ENCODE assay signal across 16 mouse cellular contexts in the genomic region with DNA sequence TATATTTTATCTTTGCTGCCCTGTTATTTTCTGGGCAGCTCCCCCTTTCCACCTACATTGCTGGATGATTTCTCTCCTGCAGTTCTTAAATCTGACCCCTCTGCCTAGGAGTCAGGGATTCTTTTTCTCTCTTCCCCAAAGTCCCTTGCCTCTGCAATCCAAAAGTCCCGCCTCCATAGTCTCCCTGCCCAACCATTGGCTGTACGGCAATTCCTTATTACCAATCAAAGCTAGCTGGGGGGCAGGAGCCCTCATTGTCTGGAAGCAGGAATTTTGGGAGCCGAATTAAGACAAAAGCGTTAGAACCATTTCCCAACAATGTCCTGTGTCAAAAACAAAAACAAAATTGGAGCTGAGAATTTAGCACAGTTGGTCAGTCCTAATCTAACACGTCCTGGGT. TPM values are rescaled to one million over a fixed set of nuclear protein-coding genes. Genes with fewer than 3 reads are reported as not detected.
DNase-seq lines count a peak whose midpoint lies in the region; ATAC-seq and TF ChIP-seq lines count a peak whose summit lies in the region.
"Had no signal": no experiment of that assay in that cellular context is flagged by ENCODE, and none has a peak within 500 bp of the region (broad histone marks: within the 10 kb centered on the region; RNA-seq: fewer than 3 reads in every experiment).

No protein-coding gene starts in this region.

- H3K4me2 ChIP-seq in midbrain, embryonic 11.5 days = no peak overlapping the region
- H3K4me2 ChIP-seq in forebrain, postnatal 0 days (ENCODE audit: low read depth) = no peak overlapping the region
- H3K4me2 ChIP-seq: liver, embryonic 15.5 days had no signal

- H3K4me3 ChIP-seq in midbrain, embryonic 11.5 days (ENCODE audit: low read depth, low read length) = no peak overlapping the region
- H3K4me3 ChIP-seq in midbrain, embryonic 10.5 days = no peak overlapping the region
- peak overlapping the region in 1 of 2 experiments; percentile 45; a peak in 2 of 4 replicates for H3K4me3 ChIP-seq in ES-E14 (ENCODE audit: insufficient read depth in 1 of 2, low read depth in 1 of 2, low read length in 2 of 2, poor library complexity in 1 of 2, severe bottlenecking in 1 of 2)
- no peak overlapping the region for H3K4me3 ChIP-seq in forebrain, postnatal 0 days (ENCODE audit: low read depth, low read length)
- H3K4me3 ChIP-seq in kidney, adult 2 months (ENCODE audit: insufficient read depth, low read depth, low read length) = no peak overlapping the region
- H3K4me3 ChIP-seq: liver, embryonic 15.5 days; myocyte had no signal

- ATAC-seq in midbrain, embryonic 11.5 days (ENCODE audit: low FRiP score) = no peak
- peak; percentile 78; the same call in 1 of the 2 replicates for ATAC-seq in forebrain, postnatal 0 days
- no peak for ATAC-seq in granulocyte monocyte progenitor cell, adult 5-6 weeks (replicated peaks; ENCODE audit: poor library complexity, severe bottlenecking)
- ATAC-seq: inflammation-experienced regulatory T-cells, adult 6 months had no signal

- no peaks in the 10 kb centered on the region for H3K36me3 ChIP-seq in midbrain, embryonic 11.5 days (ENCODE audit: control insufficient read depth, insufficient read depth, low read length)
- H3K36me3 ChIP-seq in midbrain, embryonic 10.5 days = no peaks in the 10 kb centered on the region
- no peaks in the 10 kb centered on the region for H3K36me3 ChIP-seq in ES-E14 (ENCODE audit: control insufficient read depth, insufficient read depth, low read length, poor library complexity, severe bottlenecking)
- H3K36me3 ChIP-seq in forebrain, postnatal 0 days (ENCODE audit: insufficient read depth) = no peaks in the 10 kb centered on the region
- no peaks in the 10 kb centered on the region for H3K36me3 ChIP-seq in kidney, adult 2 months (ENCODE audit: control insufficient read depth, insufficient read depth, low read length)
- H3K36me3 ChIP-seq: liver, embryonic 15.5 days had no signal

- no peak overlapping the region for H3K9ac ChIP-seq in midbrain, embryonic 11.5 days (ENCODE audit: low read length)
- H3K9ac ChIP-seq in ES-E14 (ENCODE audit: insufficient read depth, low read depth, low read length, poor library complexity, severe bottlenecking) = no peak overlapping the region; the same call in 1 of the 2 replicates
- no peak overlapping the region for H3K9ac ChIP-seq in forebrain, postnatal 0 days
- H3K9ac ChIP-seq: liver, embryonic 15.5 days had no signal

- no peaks in the 10 kb centered on the region for H3K9me3 ChIP-seq in midbrain, embryonic 11.5 days (ENCODE audit: control insufficient read depth, low read length)
- no peaks in the 10 kb centered on the region for H3K9me3 ChIP-seq in midbrain, embryonic 10.5 days (replicated peaks)
- H3K9me3 ChIP-seq in ES-E14 (ENCODE audit: control insufficient read depth, insufficient read depth, low read depth, low read length) = no peaks in the 10 kb centered on the region
- H3K9me3 ChIP-seq in forebrain, postnatal 0 days (ENCODE audit: low read length) = no peaks in the 10 kb centered on the region
- H3K9me3 ChIP-seq: liver, embryonic 15.5 days had no signal

- 42% methylated on average over 5 of the region's 5 CpGs for WGBS in midbrain, embryonic 11.5 days
- WGBS in midbrain, embryonic 10.5 days = 38% methylated on average over 5 of the region's 5 CpGs
- 37% methylated on average over 5 of the region's 5 CpGs for WGBS in forebrain, postnatal 0 days
- WGBS in kidney, adult 2 months = 53% methylated on average over 5 of the region's 5 CpGs

- no peaks in the 10 kb centered on the region for H3K27me3 ChIP-seq in midbrain, embryonic 11.5 days (ENCODE audit: control insufficient read depth, insufficient read depth, low read length)
- H3K27me3 ChIP-seq in midbrain, embryonic 10.5 days (ENCODE audit: low read depth, poor library complexity, severe bottlenecking) = no peaks in the 10 kb centered on the region
- H3K27me3 ChIP-seq in forebrain, postnatal 0 days (ENCODE audit: insufficient read depth, low read length) = no peaks in the 10 kb centered on the region
- H3K27me3 ChIP-seq in kidney, adult 2 months (replicated peaks; ENCODE audit: control insufficient read depth, insufficient read depth, low read length) = no peaks in the 10 kb centered on the region
- H3K27me3 ChIP-seq: liver, embryonic 15.5 days had no signal

- in situ Hi-C loops in ES-E14 (cut with MboI; ENCODE audit: low sequenced_read_pairs in 2 of 2, unreplicated experiment in 2 of 2) = no loop called here

- H3K4me1 ChIP-seq in midbrain, embryonic 11.5 days (ENCODE audit: control insufficient read depth, insufficient read depth, low read length) = no peaks in the 10 kb centered on the region
- H3K4me1 ChIP-seq in midbrain, embryonic 10.5 days = no peaks in the 10 kb centered on the region
- peaks cover 2 to 4% of the 10 kb centered on the region in 2 experiments; a peak in 2 of 4 replicates for H3K4me1 ChIP-seq in ES-E14 (ENCODE audit: control insufficient read depth in 2 of 2, insufficient read depth in 2 of 2, low read length in 2 of 2, poor library complexity in 1 of 2)
- H3K4me1 ChIP-seq in forebrain, postnatal 0 days (ENCODE audit: insufficient read depth) = no peaks in the 10 kb centered on the region
- H3K4me1 ChIP-seq in kidney, adult 2 months (ENCODE audit: control insufficient read depth, insufficient read depth, low read length) = no peaks in the 10 kb centered on the region

- no peak for TF ChIP-seq POLR2A in brain, embryonic 14.5 days (IDR thresholded peaks at IDR 0.05; ENCODE audit: borderline replicate concordance, extremely low read depth, insufficient read depth, insufficient read length, poor library complexity, severe bottlenecking)
- no peak for TF ChIP-seq POLR2A in kidney, adult 2 months (IDR thresholded peaks at IDR 0.05; ENCODE audit: low read depth, low read length)

- DNase-seq in midbrain, embryonic 11.5 days (ENCODE audit: low spot score, missing footprints) = peak; percentile 41
- DNase-seq in midbrain, embryonic 10.5 days (ENCODE audit: low spot score) = no peak
- peak; percentile 63 for DNase-seq in ES-E14 (ENCODE audit: low read depth, low spot score)
- peak; percentile 73 for DNase-seq in brain, embryonic 14.5 days (ENCODE audit: low read depth)
- peak; percentile 26 for DNase-seq in forebrain, postnatal 0 days
- DNase-seq in kidney, adult 2 months = no peak
- no peak for DNase-seq in ovary, postnatal 36 days (ENCODE audit: low spot score)
- DNase-seq: adrenal gland, postnatal 10 days; cerebellum, postnatal 25 days; gastrocnemius, postnatal 36 days; kidney, postnatal 25 days; spleen, adult 18-20 months had no signal

- no peak for TF ChIP-seq CTCF in brain, embryonic 14.5 days (IDR thresholded peaks at IDR 0.05; ENCODE audit: borderline replicate concordance, extremely low read depth, insufficient read depth, insufficient read length)
- TF ChIP-seq CTCF in forebrain, postnatal 0 days (IDR thresholded peaks at IDR 0.05; ENCODE audit: low read depth) = no peak
- TF ChIP-seq CTCF in kidney, adult 2 months (conservative IDR thresholded peaks at IDR 0.05; ENCODE audit: insufficient read depth, insufficient read length, low read depth, low read length) = no peak

- no peak overlapping the region for H3K27ac ChIP-seq in midbrain, embryonic 11.5 days (ENCODE audit: low read depth, low read length)
- H3K27ac ChIP-seq in midbrain, embryonic 10.5 days (replicated peaks) = no peak overlapping the region
- no peak overlapping the region for H3K27ac ChIP-seq in ES-E14 (ENCODE audit: insufficient read depth, low read depth, low read length, poor library complexity, severe bottlenecking)
- H3K27ac ChIP-seq in forebrain, postnatal 0 days (ENCODE audit: low read depth, low read length) = no peak overlapping the region
- no peak overlapping the region for H3K27ac ChIP-seq in kidney, adult 2 months (ENCODE audit: insufficient read depth, low read depth, low read length)
- H3K27ac ChIP-seq: liver, embryonic 15.5 days had no signal

TF ChIP-seq in ES-E14, 5 proteins besides CTCF, POLR2A, EP300 and RAD21:
- TF ChIP-seq CHD2 (IDR thresholded peaks at IDR 0.05; ENCODE audit: low read depth, low read length) (peak; percentile 60; the same call in 1 of the 2 replicates), MAFK (IDR thresholded peaks at IDR 0.05; ENCODE audit: insufficient read depth, low read depth, low read length) (no peak)
TF ChIP-seq in ES-E14: peak in this region for 1.

RNA-seq across cellular contexts. Expression of gene Kif11, which starts 13.7 kb away (rescaled TPM):
- 97.6 and 114 TPM in 2 replicates for polyA plus RNA-seq in midbrain, embryonic 11.5 days (2014; fragmentation: Nextera tagmentation; extraction: Ambion mirVana)
- polyA plus RNA-seq in midbrain, embryonic 10.5 days (2016; fragmentation: Nextera tagmentation; extraction: Ambion mirVana) = 92.7 and 92.9 TPM in 2 replicates
- 49.9 and 59.4 TPM in 2 replicates for total RNA-seq in ES-E14 (2012; rRNA removed)
- 18.5 and 28.8 TPM in 2 replicates for polyA plus RNA-seq in brain, embryonic 14.5 days (2012; rRNA removed)
- total RNA-seq in forebrain, postnatal 0 days (2014; rRNA removed) = 9.1 and 15.2 TPM in 2 replicates
- polyA plus RNA-seq in forebrain, postnatal 0 days (2015; fragmentation: Nextera tagmentation; extraction: Ambion mirVana) = 5.4 and 6.3 TPM in 2 replicates
- polyA plus RNA-seq in kidney, adult 2 months (2012; rRNA removed) = 0.18 and 0.30 TPM in 2 replicates
- total RNA-seq in granulocyte monocyte progenitor cell, adult 5-6 weeks (2014; fragmentation: Nextera tagmentation) = 35.6 and 53.8 TPM in 2 replicates
- total RNA-seq in granulocyte monocyte progenitor cell, adult 5-6 weeks (2017) = 155 and 184 TPM in 2 replicates

RNA-seq across cellular contexts. Expression of gene Ide, which starts 24.9 kb away (rescaled TPM):
- 59.8 and 65.3 TPM in 2 replicates for polyA plus RNA-seq in midbrain, embryonic 11.5 days (2014; fragmentation: Nextera tagmentation; extraction: Ambion mirVana)
- polyA plus RNA-seq in midbrain, embryonic 10.5 days (2016; fragmentation: Nextera tagmentation; extraction: Ambion mirVana) = 60.9 and 64.6 TPM in 2 replicates
- 44.8 and 47.3 TPM in 2 replicates for total RNA-seq in ES-E14 (2012; rRNA removed)
- polyA plus RNA-seq in brain, embryonic 14.5 days (2012; rRNA removed) = 18.9 and 24.7 TPM in 2 replicates
- 20.4 and 25.7 TPM in 2 replicates for total RNA-seq in forebrain, postnatal 0 days (2014; rRNA removed)
- 18.1 and 31.1 TPM in 2 replicates for polyA plus RNA-seq in forebrain, postnatal 0 days (2015; fragmentation: Nextera tagmentation; extraction: Ambion mirVana)
- polyA plus RNA-seq in kidney, adult 2 months (2012; rRNA removed) = 22.7 and 24.0 TPM in 2 replicates
- 108 and 131 TPM in 2 replicates for total RNA-seq in granulocyte monocyte progenitor cell, adult 5-6 weeks (2014; fragmentation: Nextera tagmentation)
- total RNA-seq in granulocyte monocyte progenitor cell, adult 5-6 weeks (2017) = 95.3 and 125 TPM in 2 replicates

Comparison
In these comparisons a context has a peak if more than half of its experiments do, and no peak if none do; other contexts are left out.
1. DNase-seq: peak in midbrain, embryonic 11.5 days (single experiment), ES-E14 (single experiment), brain, embryonic 14.5 days (single experiment) and forebrain, postnatal 0 days (single experiment); none in midbrain, embryonic 10.5 days (single experiment), kidney, adult 2 months (single experiment) and ovary, postnatal 36 days (single experiment).